Mouse (Mus musculus) intestine, embryonic 15.5 days (tissue): ENCODE results near the gene Ccdc141. TPM values are rescaled to one million over a fixed set of nuclear protein-coding genes. Genes with fewer than 3 reads are reported as not detected.

Experiments used
- ATAC-seq: fragments of 200-750 bp; cut with Nextera tagmentation; 2 replicates; pipeline ENCODE4 v1.8.0; 2017; ENCODE audit warnings: moderate TSS enrichment, moderate library complexity
- H3K27ac ChIP-seq: fragments of 300-500 bp; sonication (generic); 2 replicates; pipeline ENCODE4 v1.5.1; 2015; ENCODE audit warnings: mild to moderate bottlenecking, inconsistent platforms
- H3K27me3 ChIP-seq: fragments of 300-500 bp; sonication (generic); replicated peaks from 2 replicates; pipeline ENCODE4 v1.6.1; 2015; ENCODE audit warnings: inconsistent platforms
- H3K36me3 ChIP-seq: fragments of 300-500 bp; sonication (generic); 2 replicates; pipeline ENCODE4 v1.6.1; 2015; ENCODE audit warnings: inconsistent platforms
- H3K4me1 ChIP-seq: fragments of 300-500 bp; sonication (generic); replicated peaks from 2 replicates; pipeline ENCODE4 v1.6.1; 2015; ENCODE audit warnings: inconsistent platforms
- H3K4me2 ChIP-seq: fragments of 300-500 bp; sonication (generic); replicated peaks from 2 replicates; pipeline ENCODE4 v1.6.1; 2015; ENCODE audit warnings: mild to moderate bottlenecking, inconsistent platforms
- H3K4me3 ChIP-seq: fragments of 300-500 bp; sonication (generic); replicated peaks from 2 replicates; pipeline ENCODE4 v1.5.1; 2015; ENCODE audit warnings: inconsistent platforms
- H3K9ac ChIP-seq: fragments of 300-500 bp; sonication (generic); 2 replicates; pipeline ENCODE4 v1.6.1; 2015; ENCODE audit warnings: inconsistent platforms
- H3K9me3 ChIP-seq: fragments of 300-500 bp; sonication (generic); 2 replicates; pipeline ENCODE4 v1.6.1; 2016; ENCODE audit warnings: inconsistent platforms
- WGBS: fragments of 180-500 bp; shearing (Covaris S2); methylation state at CpG from one replicate; pipeline ENCODE4 v1.1.7; 2015; 5-methylcytosine and 5-hydroxymethylcytosine counted together
- polyA plus RNA-seq: library from polyadenylated mRNA; unstranded; fragments of >200 nt; fragmentation: Nextera tagmentation; extraction: Ambion mirVana; gene quantifications from 2 replicates; pipeline ENCODE4 v1.2.1, GENCODE M21; 2015

The Ccdc141 gene
- polyA plus RNA-seq, 1 experiment from 2014 or later = 5.6 TPM

- Histone ChIP-seq H3K36me3 (no peaks in the 10 kb centered on the region), H3K4me1 (no peaks in the 10 kb centered on the region), H3K9me3 (no peaks in the 10 kb centered on the region), H3K4me2 (no peak overlapping the region), H3K27ac (no peak overlapping the region), H3K27me3 (no peaks in the 10 kb centered on the region), H3K9ac (no peak overlapping the region), H3K4me3 (no peak overlapping the region)
- 74% methylated on average over 6 of the region's 6 CpGs for WGBS
- ATAC-seq = no peak
Observed at GRCm38 (mm10) chr2:76962045-76962432, 208.4 kb downstream of the Ccdc141 start.

- WGBS = 78% methylated on average over 10 of the region's 10 CpGs
- H3K4me2 ChIP-seq = no peak overlapping the region
- no peaks in the 10 kb centered on the region for H3K27me3 ChIP-seq
- ATAC-seq = no peak
- no peaks in the 10 kb centered on the region for H3K4me1 ChIP-seq
- H3K4me3 ChIP-seq = no peak overlapping the region
- H3K36me3 ChIP-seq = no peaks in the 10 kb centered on the region
- no peak overlapping the region for H3K27ac ChIP-seq
- no peak overlapping the region for H3K9ac ChIP-seq
- no peaks in the 10 kb centered on the region for H3K9me3 ChIP-seq
Observed at GRCm38 (mm10) chr2:76961420-76962044, 208.9 kb downstream of the Ccdc141 start.

Other genes starting within 250 kb of the Ccdc141 start
- gene Ttn, start 188.1 kb downstream of the Ccdc141 start, polyA plus RNA-seq = 0.76 and 1.3 TPM in 2 replicates
- 15.8 and 17.3 TPM in 2 replicates for gene Sestd1, start 110.0 kb upstream of the Ccdc141 start, polyA plus RNA-seq